Mouse (Mus musculus) A20 (cell line): ENCODE measurements around the gene Prelid3b.

Source experiments
- DNase-seq: peaks from one replicate; pipeline ENCODE4 v3.0.0-alpha.2; 2011; ENCODE audit warnings: low read depth, low spot score

Prelid3b gene

GRCm38 (mm10) chr2:174463370-174463769 is 9.5 kb downstream of the Prelid3b start:
- no peak for DNase-seq

GRCm38 (mm10) chr2:174459365-174459764 is 13.5 kb downstream of the Prelid3b start:
- no peak for DNase-seq

- DNase-seq = no peak
These were observed 19.2 kb downstream of the Prelid3b start for GRCm38 (mm10) chr2:174453681-174454080.

GRCm38 (mm10) chr2:174450353-174450752 is 22.5 kb downstream of the Prelid3b start, which contains the start of gene Tubb1:
Gene Tubb1 (plus strand): TSS chr2:174450695.
- no peak for DNase-seq

- DNase-seq = no peak
These were observed 24.5 kb downstream of the Prelid3b start for GRCm38 (mm10) chr2:174448405-174448804.

- DNase-seq = no peak
These were observed 26.0 kb downstream of the Prelid3b start for GRCm38 (mm10) chr2:174446905-174447304.

- no peak for DNase-seq
These were observed 26.4 kb downstream of the Prelid3b start for GRCm38 (mm10) chr2:174446492-174446891.

GRCm38 (mm10) chr2:174445018-174445417 is 27.9 kb downstream of the Prelid3b start:
- DNase-seq = no peak

GRCm38 (mm10) chr2:174444359-174444758 is 28.5 kb downstream of the Prelid3b start:
- peak; percentile 51 for DNase-seq

- no peak for DNase-seq
These were observed 29.8 kb downstream of the Prelid3b start for GRCm38 (mm10) chr2:174443046-174443445.

- peak; percentile 87 for DNase-seq
These were observed 30.4 kb downstream of the Prelid3b start for GRCm38 (mm10) chr2:174442460-174442859.

GRCm38 (mm10) chr2:174441898-174442297 is 31.0 kb downstream of the Prelid3b start:
- no peak for DNase-seq

- no peak for DNase-seq
These were observed 32.9 kb downstream of the Prelid3b start for GRCm38 (mm10) chr2:174439961-174440360.

GRCm38 (mm10) chr2:174439450-174439838 is 33.4 kb downstream of the Prelid3b start:
- peak; percentile 62 for DNase-seq

- peak; percentile 88 for DNase-seq
These were observed 34.0 kb downstream of the Prelid3b start, which contains the start of gene Ctsz for GRCm38 (mm10) chr2:174438737-174439449. Gene Ctsz (minus strand): TSS chr2:174439039.

GRCm38 (mm10) chr2:174438181-174438580 is 34.7 kb downstream of the Prelid3b start:
- DNase-seq = no peak

GRCm38 (mm10) chr2:174437697-174437982 is 35.2 kb downstream of the Prelid3b start:
- no peak for DNase-seq

- peak; percentile 91 for DNase-seq
These were observed 35.8 kb downstream of the Prelid3b start for GRCm38 (mm10) chr2:174436916-174437696.

- DNase-seq = peak; percentile 94
These were observed 36.7 kb downstream of the Prelid3b start for GRCm38 (mm10) chr2:174436076-174436701.

- no peak for DNase-seq
These were observed 37.9 kb downstream of the Prelid3b start for GRCm38 (mm10) chr2:174434943-174435342.

GRCm38 (mm10) chr2:174428996-174429591 is 43.8 kb downstream of the Prelid3b start:
- no peak for DNase-seq
